Comparison of ENCODE assay signal across 8 mouse cellular contexts in the genomic region with DNA sequence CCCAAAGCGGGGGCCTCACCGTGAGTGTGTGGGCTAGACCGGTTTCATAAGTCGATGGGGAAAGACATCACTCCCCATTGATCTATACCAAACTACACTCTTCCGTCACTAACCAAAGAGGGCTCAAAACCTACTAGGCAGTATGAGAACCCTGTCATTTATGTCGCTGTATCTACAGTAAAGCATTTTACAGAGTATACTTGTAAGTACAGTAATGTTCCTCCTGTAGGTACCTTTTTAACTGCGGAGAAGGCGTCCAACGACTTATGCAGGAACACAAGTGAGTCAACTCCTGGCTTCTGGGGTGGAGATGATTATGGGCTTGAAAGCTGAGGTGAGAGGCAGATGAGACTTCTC. TPM values are rescaled to one million over a fixed set of nuclear protein-coding genes. Genes with fewer than 3 reads are reported as not detected.
DNase-seq lines count a peak whose midpoint lies in the region; ATAC-seq and TF ChIP-seq lines count a peak whose summit lies in the region.

No protein-coding gene starts in this region.

- H3K27me3 ChIP-seq in heart, embryonic 13.5 days (replicated peaks), result peaks cover 13% of the 10 kb centered on the region
- H3K27me3 ChIP-seq in CH12.LX (replicated peaks), result peaks cover 3% of the 10 kb centered on the region
- peaks cover 8% of the 10 kb centered on the region; the same call in 1 of the 2 replicates for H3K27me3 ChIP-seq in forebrain, embryonic 13.5 days
- no peaks in the 10 kb centered on the region; the same call in 1 of the 2 replicates for H3K27me3 ChIP-seq in liver, embryonic 16.5 days (ENCODE audit: control insufficient read depth, insufficient read depth, low read depth, low read length)

- WGBS in heart, embryonic 13.5 days, result 8% methylated on average over 9 of the region's 9 CpGs
- 13% methylated on average over 9 of the region's 9 CpGs for WGBS in forebrain, embryonic 13.5 days
- WGBS in liver, embryonic 16.5 days (ENCODE audit: insufficient replicate concordance), result 7% methylated on average over 9 of the region's 9 CpGs

- peaks cover 16% of the 10 kb centered on the region for H3K4me1 ChIP-seq in heart, embryonic 13.5 days
- H3K4me1 ChIP-seq in CH12.LX (ENCODE audit: control insufficient read depth in 1 of 2, insufficient read depth in 2 of 2), result peaks cover 11 to 26% of the 10 kb centered on the region in 2 experiments
- peaks cover 17% of the 10 kb centered on the region for H3K4me1 ChIP-seq in forebrain, embryonic 13.5 days
- H3K4me1 ChIP-seq in liver, embryonic 16.5 days (ENCODE audit: control insufficient read depth, low read depth, low read length), result peaks cover 15% of the 10 kb centered on the region

- in situ Hi-C loops in CH12.LX (cut with MboI; ENCODE audit: low pct_ligation_motif_present, low pct_unique_long_range_greater_than_20kb, low sequenced_read_pairs), result no loop called here

- DNase-seq in heart, postnatal 10 days, result no peak
- peak; percentile 16 for DNase-seq in CH12.LX (ENCODE audit: extremely low read depth)
- no peak for DNase-seq in right cerebral cortex, postnatal 10 days (ENCODE audit: low spot score in 2 of 2)
- DNase-seq in frontal cortex, postnatal 10 days (ENCODE audit: low spot score in 2 of 2), result no peak
- no peak for DNase-seq in cerebellum, postnatal 4 days (ENCODE audit: low spot score in 2 of 2)

- no peak for TF ChIP-seq CTCF in CH12.LX (conservative IDR thresholded peaks at IDR 0.05 in 1 of 2, IDR thresholded peaks at IDR 0.05 in 1 of 2; ENCODE audit: low read depth in 2 of 2, low read length in 2 of 2)

- no peak for TF ChIP-seq EP300 in CH12.LX (IDR thresholded peaks at IDR 0.05; ENCODE audit: low read length)

- H3K9me3 ChIP-seq in heart, embryonic 13.5 days, result no peaks in the 10 kb centered on the region
- H3K9me3 ChIP-seq in CH12.LX (replicated peaks; ENCODE audit: low read length), result no peaks in the 10 kb centered on the region
- no peaks in the 10 kb centered on the region for H3K9me3 ChIP-seq in forebrain, embryonic 13.5 days (replicated peaks)
- no peaks in the 10 kb centered on the region for H3K9me3 ChIP-seq in liver, embryonic 16.5 days (replicated peaks; ENCODE audit: control insufficient read depth, low read length)

- TF ChIP-seq RAD21 in CH12.LX (IDR thresholded peaks at IDR 0.05; ENCODE audit: low read depth, low read length), result no peak

- no peak for TF ChIP-seq POLR2A in CH12.LX (IDR thresholded peaks at IDR 0.05; ENCODE audit: low read depth, low read length)

- no peak overlapping the region for H3K27ac ChIP-seq in heart, embryonic 13.5 days (replicated peaks)
- H3K27ac ChIP-seq in CH12.LX (ENCODE audit: insufficient read depth, low read depth), result no peak overlapping the region
- no peak overlapping the region for H3K27ac ChIP-seq in forebrain, embryonic 13.5 days
- H3K27ac ChIP-seq in liver, embryonic 16.5 days (ENCODE audit: low read length), result no peak overlapping the region

- peaks cover 38% of the 10 kb centered on the region for H3K36me3 ChIP-seq in heart, embryonic 13.5 days
- H3K36me3 ChIP-seq in CH12.LX (replicated peaks in 1 of 2; ENCODE audit: control insufficient read depth in 1 of 2, insufficient read depth in 1 of 2, low read length in 1 of 2), result peaks cover 27 to 43% of the 10 kb centered on the region in 2 experiments
- peaks cover 37% of the 10 kb centered on the region for H3K36me3 ChIP-seq in forebrain, embryonic 13.5 days (ENCODE audit: poor library complexity, severe bottlenecking)
- no peaks in the 10 kb centered on the region for H3K36me3 ChIP-seq in liver, embryonic 16.5 days (ENCODE audit: control insufficient read depth, insufficient read depth)

- H3K4me3 ChIP-seq in heart, embryonic 13.5 days, result peak overlapping the region; percentile 98
- peak overlapping the region; percentile 87 to 99 (median 90) for H3K4me3 ChIP-seq in CH12.LX (replicated peaks in 1 of 3; ENCODE audit: low read depth in 2 of 3, low read length in 2 of 3, poor library complexity in 1 of 3)
- H3K4me3 ChIP-seq in forebrain, embryonic 13.5 days, result peak overlapping the region; percentile 93
- H3K4me3 ChIP-seq in liver, embryonic 16.5 days (ENCODE audit: low read depth, low read length), result peak overlapping the region; percentile 93

- H3K4me2 ChIP-seq in heart, embryonic 13.5 days, result peak overlapping the region; percentile 92
- peak overlapping the region; percentile 85 for H3K4me2 ChIP-seq in CH12.LX (ENCODE audit: insufficient read depth, low read depth, poor library complexity, severe bottlenecking)
- H3K4me2 ChIP-seq in forebrain, embryonic 13.5 days, result peak overlapping the region; percentile 88
- peak overlapping the region; percentile 84 for H3K4me2 ChIP-seq in liver, embryonic 16.5 days (ENCODE audit: low read depth, low read length)

- peaks cover 18% of the 10 kb centered on the region for H3K79me2 ChIP-seq in CH12.LX (replicated peaks; ENCODE audit: control insufficient read depth, extremely low read depth, insufficient read depth, poor library complexity, severe bottlenecking)

- H3K9ac ChIP-seq in heart, embryonic 13.5 days, result peak overlapping the region; percentile 91
- H3K9ac ChIP-seq in CH12.LX (ENCODE audit: insufficient read depth, low read depth), result peak overlapping the region; percentile 72
- peak overlapping the region; percentile 88 for H3K9ac ChIP-seq in forebrain, embryonic 13.5 days
- H3K9ac ChIP-seq in liver, embryonic 16.5 days (ENCODE audit: low read depth, low read length), result peak overlapping the region; percentile 86

- dilution Hi-C loops in CH12.LX (cut with MboI; ENCODE audit: extremely low pct_ligation_motif_present, extremely low pct_unique_long_range_greater_than_20kb, low sequenced_read_pairs), result no loop called here

- ATAC-seq in heart, embryonic 13.5 days (ENCODE audit: extremely low read depth, insufficient number of reproducible peaks, low FRiP score, low TSS enrichment), result no peak
- ATAC-seq in forebrain, embryonic 13.5 days, result no peak
- ATAC-seq in liver, embryonic 16.5 days (ENCODE audit: low read depth), result no peak

- intact Hi-C loops in heart, postnatal 10 days (cut with DNase I), result loop anchor here (10.0 kb wide), 1 partner anchor 905 kb away; the partner anchor contains the start of gene Cox10

TF ChIP-seq in CH12.LX, 34 proteins besides CTCF, POLR2A, EP300 and RAD21:
- TF ChIP-seq UBTF (IDR thresholded peaks at IDR 0.05; ENCODE audit: low read depth, low read length), result no peak

RNA-seq across cellular contexts. Expression of gene Elac2, which starts 0.6 kb away (rescaled TPM):
- 19.9 and 22.0 TPM in 2 replicates for polyA plus RNA-seq in heart, embryonic 13.5 days (2015; fragmentation: Nextera tagmentation; extraction: Ambion mirVana)
- 10 to 100 TPM; 20.8 to 21.4 TPM for total RNA-seq in heart, postnatal 10 days (2021)
- 66.8 and 83.6 TPM in 2 replicates for total RNA-seq in CH12.LX (2012; rRNA removed)
- 73.2 and 74.1 TPM in 2 replicates for total RNA-seq in CH12.LX (2014; rRNA removed)
- 88.2 and 95.8 TPM in 2 replicates for polyA plus RNA-seq in CH12.LX (2012; ENCODE audit: insufficient read length, low read depth)
- polyA plus RNA-seq in forebrain, embryonic 13.5 days (2015; fragmentation: Nextera tagmentation; extraction: Ambion mirVana), result 30.6 and 33.6 TPM in 2 replicates
- 12.8 and 13.7 TPM in 2 replicates for polyA plus RNA-seq in liver, embryonic 16.5 days (2015; fragmentation: Nextera tagmentation; extraction: Ambion mirVana)
